Mouse (Mus musculus): ENCODE results near the gene Hsf5. TPM values are rescaled to one million over a fixed set of nuclear protein-coding genes. Genes with fewer than 3 reads are reported as not detected.

Hsf5 gene
- polyA plus RNA-seq (2015; fragmentation: Nextera tagmentation; extraction: Ambion mirVana): 0.05 and 0.11 TPM in 2 replicates

GRCm38 (mm10) chr11:87616790-87617474 lies at the start of gene Hsf5:
Gene Hsf5, plus strand, starts transcription at chr11:87617164.
- WGBS: 91% methylated on average over 49 of the region's 69 CpGs

GRCm38 (mm10) chr11:87568255-87568953 lies 48.6 kb upstream of the Hsf5 start, which contains the start of gene Sept4:
Gene Sept4, plus strand, starts transcription at chr11:87568903.
- Histone ChIP-seq H3K9me3 (ENCODE audit: low read length) (no peaks in the 10 kb centered on the region), H3K4me2 (replicated peaks; ENCODE audit: low read depth, low read length) (no peak within 1 kb of the TSS), H3K4me3 (ENCODE audit: low read depth, low read length) (no peak within 1 kb of the TSS), H3K9ac (replicated peaks; ENCODE audit: low read depth) (no peak within 1 kb of the TSS), H3K27ac (ENCODE audit: low read length) (no peak within 1 kb of the TSS), H3K36me3 (ENCODE audit: insufficient read depth, low read length) (no peaks in the 10 kb centered on the region), H3K4me1 (ENCODE audit: insufficient read depth, low read depth, low read length) (peaks cover 5% of the 10 kb centered on the region; the same call in 1 of the 2 replicates), H3K27me3 (replicated peaks; ENCODE audit: insufficient read depth, low read length) (no peaks in the 10 kb centered on the region)
- WGBS: 69% methylated on average over 7 of the region's 7 CpGs
- TF ChIP-seq EP300 (IDR thresholded peaks at IDR 0.05) (no peak), CTCF (IDR thresholded peaks at IDR 0.05) (no peak)
- DNase-seq (ENCODE audit: low spot score) (no peak), ATAC-seq (no peak)

More at GRCm38 (mm10) chr11:87616790-87617474, at the start of gene Hsf5:
- Histone ChIP-seq H3K4me1 (ENCODE audit: insufficient read depth, low read depth, low read length) (no peaks in the 10 kb centered on the region), H3K27me3 (replicated peaks; ENCODE audit: insufficient read depth, low read length) (no peaks in the 10 kb centered on the region), H3K36me3 (ENCODE audit: insufficient read depth, low read length) (peaks cover 36% of the 10 kb centered on the region), H3K9ac (replicated peaks; ENCODE audit: low read depth) (no peak within 1 kb of the TSS), H3K27ac (ENCODE audit: low read length) (no peak within 1 kb of the TSS), H3K9me3 (ENCODE audit: low read length) (no peaks in the 10 kb centered on the region), H3K4me2 (replicated peaks; ENCODE audit: low read depth, low read length) (no peak within 1 kb of the TSS), H3K4me3 (ENCODE audit: low read depth, low read length) (no peak within 1 kb of the TSS)
- DNase-seq (ENCODE audit: low spot score): no peak
- TF ChIP-seq CTCF (IDR thresholded peaks at IDR 0.05): no peak
- no peak for TF ChIP-seq EP300 (IDR thresholded peaks at IDR 0.05)
- ATAC-seq: peak; percentile 6; the same call in 1 of the 2 replicates

GRCm38 (mm10) chr11:87570743-87571142 lies 46.2 kb upstream of the Hsf5 start:
- Histone ChIP-seq H3K4me2 (replicated peaks; ENCODE audit: low read depth, low read length) (no peak overlapping the region), H3K4me1 (ENCODE audit: insufficient read depth, low read depth, low read length) (peaks cover 9% of the 10 kb centered on the region; the same call in 1 of the 2 replicates), H3K27ac (ENCODE audit: low read length) (no peak overlapping the region), H3K4me3 (ENCODE audit: low read depth, low read length) (no peak overlapping the region), H3K9me3 (ENCODE audit: low read length) (no peaks in the 10 kb centered on the region), H3K36me3 (ENCODE audit: insufficient read depth, low read length) (no peaks in the 10 kb centered on the region), H3K9ac (replicated peaks; ENCODE audit: low read depth) (no peak overlapping the region), H3K27me3 (replicated peaks; ENCODE audit: insufficient read depth, low read length) (no peaks in the 10 kb centered on the region)
- WGBS: 48% methylated on average over 5 of the region's 5 CpGs
- TF ChIP-seq EP300 (IDR thresholded peaks at IDR 0.05): no peak
- no peak for TF ChIP-seq CTCF (IDR thresholded peaks at IDR 0.05)
- DNase-seq (ENCODE audit: low spot score): no peak
- ATAC-seq: no peak

GRCm38 (mm10) chr11:87571361-87571950 lies 45.5 kb upstream of the Hsf5 start:
- H3K9ac ChIP-seq (replicated peaks; ENCODE audit: low read depth): no peak overlapping the region
- peak overlapping the region; percentile 22; the same call in 1 of the 2 replicates for H3K27ac ChIP-seq (ENCODE audit: low read length)

GRCm38 (mm10) chr11:87573751-87574150 lies 43.2 kb upstream of the Hsf5 start:
- Histone ChIP-seq H3K9me3 (ENCODE audit: low read length) (no peaks in the 10 kb centered on the region), H3K4me2 (replicated peaks; ENCODE audit: low read depth, low read length) (no peak overlapping the region)
- DNase-seq (ENCODE audit: low spot score): peak; percentile 23

More at GRCm38 (mm10) chr11:87571361-87571950, 45.5 kb upstream of the Hsf5 start:
- H3K4me2 ChIP-seq (replicated peaks; ENCODE audit: low read depth, low read length): no peak overlapping the region
- H3K4me3 ChIP-seq (ENCODE audit: low read depth, low read length): no peak overlapping the region
- peak; percentile 4 for DNase-seq (ENCODE audit: low spot score)
- no peak for ATAC-seq
- peaks cover 9% of the 10 kb centered on the region; the same call in 1 of the 2 replicates for H3K4me1 ChIP-seq (ENCODE audit: insufficient read depth, low read depth, low read length)
- no peaks in the 10 kb centered on the region for H3K27me3 ChIP-seq (replicated peaks; ENCODE audit: insufficient read depth, low read length)
- no peaks in the 10 kb centered on the region for H3K36me3 ChIP-seq (ENCODE audit: insufficient read depth, low read length)
- H3K9me3 ChIP-seq (ENCODE audit: low read length): no peaks in the 10 kb centered on the region
- TF ChIP-seq CTCF (IDR thresholded peaks at IDR 0.05): no peak
- no peak for TF ChIP-seq EP300 (IDR thresholded peaks at IDR 0.05)
- 89% methylated on average over 1 of the region's 1 CpGs for WGBS

More at GRCm38 (mm10) chr11:87573751-87574150, 43.2 kb upstream of the Hsf5 start:
- H3K4me1 ChIP-seq (ENCODE audit: insufficient read depth, low read depth, low read length): peaks cover 13% of the 10 kb centered on the region; the same call in 1 of the 2 replicates
- H3K27ac ChIP-seq (ENCODE audit: low read length): peak overlapping the region; percentile 9; the same call in 1 of the 2 replicates
- 51% methylated on average over 7 of the region's 7 CpGs for WGBS
- H3K4me3 ChIP-seq (ENCODE audit: low read depth, low read length): no peak overlapping the region
- TF ChIP-seq EP300 (IDR thresholded peaks at IDR 0.05) (no peak), CTCF (IDR thresholded peaks at IDR 0.05) (no peak)
- ATAC-seq: peak; percentile 27; the same call in 1 of the 2 replicates
- no peaks in the 10 kb centered on the region for H3K36me3 ChIP-seq (ENCODE audit: insufficient read depth, low read length)
- no peak overlapping the region for H3K9ac ChIP-seq (replicated peaks; ENCODE audit: low read depth)
- no peaks in the 10 kb centered on the region for H3K27me3 ChIP-seq (replicated peaks; ENCODE audit: insufficient read depth, low read length)
